Mouse (Mus musculus): ENCODE results near the gene Prmt7. TPM values are rescaled to one million over a fixed set of nuclear protein-coding genes. Genes with fewer than 3 reads are reported as not detected.

Prmt7 gene
- total RNA-seq, 2 experiments from 2014 or later, result 22.9 to 26.6 TPM

- DNase-seq (ENCODE audit: low spot score in 2 of 2), result no peak
Measured at GRCm38 (mm10) chr8:106287445-106287844, 76.7 kb downstream of the Prmt7 start.

- no peak for DNase-seq (ENCODE audit: low spot score in 2 of 2)
Measured at GRCm38 (mm10) chr8:106288732-106289131, 78.0 kb downstream of the Prmt7 start.

- DNase-seq (ENCODE audit: low spot score in 2 of 2), result no peak
Measured at GRCm38 (mm10) chr8:106289464-106289863, 78.7 kb downstream of the Prmt7 start.

- no peak for DNase-seq (ENCODE audit: low spot score in 2 of 2)
Measured at GRCm38 (mm10) chr8:106292484-106293396, 82.0 kb downstream of the Prmt7 start.

GRCm38 (mm10) chr8:106298261-106298660 is 87.5 kb downstream of the Prmt7 start:
- no peak for DNase-seq (ENCODE audit: low spot score in 2 of 2)

- no peak for DNase-seq (ENCODE audit: low spot score in 2 of 2)
Measured at GRCm38 (mm10) chr8:106298846-106299245, 88.1 kb downstream of the Prmt7 start.

GRCm38 (mm10) chr8:106299686-106300085 is 89.0 kb downstream of the Prmt7 start:
- DNase-seq (ENCODE audit: low spot score in 2 of 2), result no peak

- DNase-seq (ENCODE audit: low spot score in 2 of 2), result no peak
Measured at GRCm38 (mm10) chr8:106300739-106301715, 90.3 kb downstream of the Prmt7 start.

Other genes with a start within 250 kb of the Prmt7 start
- gene Slc12a4, start 244.8 kb upstream of the Prmt7 start, total RNA-seq (2021), result 10 to 100 TPM; 45.4 to 56.9 TPM
- gene Dpep3, start 231.5 kb upstream of the Prmt7 start, total RNA-seq (2021), result not detected
- gene Dus2, start 219.6 kb upstream of the Prmt7 start, total RNA-seq (2021), result 10 to 100 TPM; 14.2 to 21.2 TPM
- not detected for gene Dpep2nb, start 205.0 kb upstream of the Prmt7 start, total RNA-seq (2021)
- gene Ddx28, start 199.1 kb upstream of the Prmt7 start, total RNA-seq (2021), result 10 to 100 TPM; 16.4 to 16.9 TPM
- gene Nfatc3, start 152.1 kb upstream of the Prmt7 start, total RNA-seq (2021), result 10 to 100 TPM; 34.5 to 50.9 TPM
- gene Esrp2, start 74.0 kb upstream of the Prmt7 start, total RNA-seq (2021), result 1 to 10 TPM in 1 of 2 experiments, under 1 TPM in 1; 0.61 to 1.5 TPM
- gene Pla2g15, start 60.5 kb upstream of the Prmt7 start, total RNA-seq (2021), result 10 to 100 TPM; 19.8 to 28.8 TPM
- gene Slc7a6, start 42.1 kb upstream of the Prmt7 start, total RNA-seq (2021), result 10 to 100 TPM; 21.5 to 28.0 TPM
- 10 to 100 TPM; 24.1 to 25.4 TPM for gene Slc7a6os, start within 50 bp of the Prmt7 start, total RNA-seq (2021)
- 10 to 100 TPM in 1 of 2 experiments, 1 to 10 TPM in 1; 6.8 to 11.3 TPM for gene Smpd3, start 127.1 kb downstream of the Prmt7 start, total RNA-seq (2021)
- gene Zfp90, start 204.4 kb downstream of the Prmt7 start, total RNA-seq (2021), result 1 to 10 TPM; 4.0 to 5.2 TPM